Mouse (Mus musculus): ENCODE data around the gene Gpr153. TPM values are rescaled to one million over a fixed set of nuclear protein-coding genes. Genes with fewer than 3 reads are reported as not detected.
A peak's percentile ranks its signal among the peaks of the same experiment; 100 is the strongest.

Gpr153 gene
- polyA plus RNA-seq, 1 experiment: 0.47 TPM

- Histone ChIP-seq H3K4me1 (ENCODE audit: control insufficient read depth, insufficient read depth, low read length) (no peaks in the 10 kb centered on the region), H3K27ac (ENCODE audit: insufficient read depth, low read depth, low read length) (no peak overlapping the region), H3K4me3 (ENCODE audit: insufficient read depth, low read length) (peak overlapping the region; percentile 21; the same call in 1 of the 2 replicates)
- TF ChIP-seq POLR2A (IDR thresholded peaks at IDR 0.05; ENCODE audit: borderline replicate concordance, low read depth, low read length) (no peak), CTCF (IDR thresholded peaks at IDR 0.05; ENCODE audit: low read depth, low read length) (peak; percentile 43; the same call in 1 of the 2 replicates)
These were observed 9.3 kb downstream of the Gpr153 start for GRCm38 (mm10) chr4:152283186-152283950.

- no peak overlapping the region for H3K4me3 ChIP-seq (ENCODE audit: insufficient read depth, low read length)
- H3K27ac ChIP-seq (ENCODE audit: insufficient read depth, low read depth, low read length): no peak overlapping the region
- TF ChIP-seq POLR2A (IDR thresholded peaks at IDR 0.05; ENCODE audit: borderline replicate concordance, low read depth, low read length) (no peak), CTCF (IDR thresholded peaks at IDR 0.05; ENCODE audit: low read depth, low read length) (peak; percentile 85)
- no peaks in the 10 kb centered on the region for H3K4me1 ChIP-seq (ENCODE audit: control insufficient read depth, insufficient read depth, low read length)
These were observed 11.5 kb downstream of the Gpr153 start for GRCm38 (mm10) chr4:152285505-152285904.

GRCm38 (mm10) chr4:152286183-152286582, 12.2 kb downstream of the Gpr153 start:
- Histone ChIP-seq H3K4me3 (ENCODE audit: insufficient read depth, low read length) (no peak overlapping the region), H3K27ac (ENCODE audit: insufficient read depth, low read depth, low read length) (no peak overlapping the region), H3K4me1 (ENCODE audit: control insufficient read depth, insufficient read depth, low read length) (no peaks in the 10 kb centered on the region)
- no peak for TF ChIP-seq CTCF (IDR thresholded peaks at IDR 0.05; ENCODE audit: low read depth, low read length)
- no peak for TF ChIP-seq POLR2A (IDR thresholded peaks at IDR 0.05; ENCODE audit: borderline replicate concordance, low read depth, low read length)

GRCm38 (mm10) chr4:152286887-152287286, 12.9 kb downstream of the Gpr153 start:
- TF ChIP-seq CTCF (IDR thresholded peaks at IDR 0.05; ENCODE audit: low read depth, low read length) (no peak), POLR2A (IDR thresholded peaks at IDR 0.05; ENCODE audit: borderline replicate concordance, low read depth, low read length) (no peak)

GRCm38 (mm10) chr4:152287317-152288120, 13.5 kb downstream of the Gpr153 start:
- H3K4me1 ChIP-seq (ENCODE audit: control insufficient read depth, insufficient read depth, low read length): no peaks in the 10 kb centered on the region
- no peak for TF ChIP-seq POLR2A (IDR thresholded peaks at IDR 0.05; ENCODE audit: borderline replicate concordance, low read depth, low read length)
- TF ChIP-seq CTCF (IDR thresholded peaks at IDR 0.05; ENCODE audit: low read depth, low read length): no peak
- H3K4me3 ChIP-seq (ENCODE audit: insufficient read depth, low read length): no peak overlapping the region
- H3K27ac ChIP-seq (ENCODE audit: insufficient read depth, low read depth, low read length): no peak overlapping the region

More at GRCm38 (mm10) chr4:152286887-152287286, 12.9 kb downstream of the Gpr153 start:
- Histone ChIP-seq H3K4me1 (ENCODE audit: control insufficient read depth, insufficient read depth, low read length) (no peaks in the 10 kb centered on the region), H3K4me3 (ENCODE audit: insufficient read depth, low read length) (no peak overlapping the region), H3K27ac (ENCODE audit: insufficient read depth, low read depth, low read length) (no peak overlapping the region)

GRCm38 (mm10) chr4:152288398-152288945, 14.4 kb downstream of the Gpr153 start:
- Histone ChIP-seq H3K4me1 (ENCODE audit: control insufficient read depth, insufficient read depth, low read length) (no peaks in the 10 kb centered on the region), H3K4me3 (ENCODE audit: insufficient read depth, low read length) (no peak overlapping the region), H3K27ac (ENCODE audit: insufficient read depth, low read depth, low read length) (no peak overlapping the region)
- TF ChIP-seq CTCF (IDR thresholded peaks at IDR 0.05; ENCODE audit: low read depth, low read length) (no peak), POLR2A (IDR thresholded peaks at IDR 0.05; ENCODE audit: borderline replicate concordance, low read depth, low read length) (no peak)

- Histone ChIP-seq H3K4me3 (ENCODE audit: insufficient read depth, low read length) (no peak overlapping the region), H3K4me1 (ENCODE audit: control insufficient read depth, insufficient read depth, low read length) (peaks cover 4% of the 10 kb centered on the region; the same call in 1 of the 2 replicates), H3K27ac (ENCODE audit: insufficient read depth, low read depth, low read length) (no peak overlapping the region)
- TF ChIP-seq CTCF (IDR thresholded peaks at IDR 0.05; ENCODE audit: low read depth, low read length): no peak
- no peak for TF ChIP-seq POLR2A (IDR thresholded peaks at IDR 0.05; ENCODE audit: borderline replicate concordance, low read depth, low read length)
These were observed 16.4 kb downstream of the Gpr153 start for GRCm38 (mm10) chr4:152290385-152290784.

- TF ChIP-seq CTCF (IDR thresholded peaks at IDR 0.05; ENCODE audit: low read depth, low read length) (no peak), POLR2A (IDR thresholded peaks at IDR 0.05; ENCODE audit: borderline replicate concordance, low read depth, low read length) (no peak)
- Histone ChIP-seq H3K27ac (ENCODE audit: insufficient read depth, low read depth, low read length) (no peak overlapping the region), H3K4me3 (ENCODE audit: insufficient read depth, low read length) (no peak overlapping the region), H3K4me1 (ENCODE audit: control insufficient read depth, insufficient read depth, low read length) (peaks cover 5% of the 10 kb centered on the region; the same call in 1 of the 2 replicates)
These were observed 17.0 kb downstream of the Gpr153 start for GRCm38 (mm10) chr4:152290991-152291390.

- TF ChIP-seq POLR2A (IDR thresholded peaks at IDR 0.05; ENCODE audit: borderline replicate concordance, low read depth, low read length): no peak
- no peak for TF ChIP-seq CTCF (IDR thresholded peaks at IDR 0.05; ENCODE audit: low read depth, low read length)
- H3K4me1 ChIP-seq (ENCODE audit: control insufficient read depth, insufficient read depth, low read length): peaks cover 10% of the 10 kb centered on the region
- H3K27ac ChIP-seq (ENCODE audit: insufficient read depth, low read depth, low read length): no peak within 1 kb of the TSS
- no peak within 1 kb of the TSS for H3K4me3 ChIP-seq (ENCODE audit: insufficient read depth, low read length)
These were observed 17.5 kb downstream of the Gpr153 start, which contains the start of gene Hes3 for GRCm38 (mm10) chr4:152291562-152291961. Hes3 (minus strand) TSS chr4:152291662.

Measured in bone marrow macrophage, adult 2 months (primary cell).